1 mouse cellular context compared by ENCODE assay signal in the genomic region with DNA sequence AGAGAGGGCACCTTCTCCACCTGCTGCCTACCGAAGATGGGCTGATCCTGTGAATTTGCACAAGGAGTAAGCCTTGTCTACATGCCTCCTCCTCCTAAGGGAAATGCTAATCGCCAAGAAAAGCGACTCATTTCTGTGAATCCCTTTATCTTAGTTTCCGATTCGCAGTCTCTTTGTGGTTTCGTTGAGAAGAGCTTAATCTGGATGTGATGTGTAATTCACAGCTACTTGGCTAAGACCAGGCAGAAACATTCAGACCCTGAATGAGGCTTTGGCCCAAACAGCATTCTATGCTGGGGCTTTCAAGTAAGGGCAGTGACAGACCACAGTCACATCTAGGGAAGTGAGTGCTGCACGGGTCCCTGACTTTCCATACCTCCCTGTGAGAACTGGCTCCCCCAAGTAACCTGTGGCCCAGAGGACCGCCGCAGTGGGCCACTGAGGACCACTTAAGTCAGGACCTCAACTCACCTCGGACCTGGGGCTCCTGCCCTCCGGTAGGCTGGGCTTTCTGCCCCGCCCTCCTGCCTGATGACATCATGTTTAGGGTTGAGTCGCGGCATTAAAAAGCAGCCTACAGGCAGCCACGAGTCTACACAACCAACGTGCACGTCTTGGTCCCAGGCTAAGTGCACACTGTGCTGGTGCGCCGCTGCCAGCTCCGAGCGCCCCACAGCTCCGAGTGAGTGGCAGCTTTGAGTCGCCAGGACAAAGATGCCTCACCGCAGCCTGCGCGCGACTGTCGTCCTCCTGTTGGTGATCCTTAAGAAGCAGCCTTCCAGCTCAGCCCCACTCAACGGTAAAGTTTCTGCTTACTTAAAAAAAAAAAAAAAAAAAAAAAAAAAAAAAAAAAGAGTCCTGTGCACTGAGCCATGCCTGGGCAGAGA.
TF ChIP-seq lines count a peak whose summit lies in the region.

Gene Car12 (plus strand): TSS at position 552 of the 887 bp plus-strand sequence.

TF ChIP-seq in MEL, 35 proteins besides CTCF, POLR2A, EP300 and RAD21 (continued from another document):
- TF ChIP-seq RCOR1 (IDR thresholded peaks at IDR 0.05; ENCODE audit: low read depth, low read length) = peak; percentile 72
- TF ChIP-seq SMC3 (IDR thresholded peaks at IDR 0.05; ENCODE audit: low read depth, low read length) = peak; percentile 26; the same call in 1 of the 2 replicates
- TF ChIP-seq ZC3H11A (IDR thresholded peaks at IDR 0.05; ENCODE audit: low read depth, low read length) = no peak
- no peak for TF ChIP-seq UBTF (IDR thresholded peaks at IDR 0.05; ENCODE audit: borderline replicate concordance, insufficient read depth, low read depth, low read length)
- peak; percentile 40; the same call in 1 of the 2 replicates for TF ChIP-seq SIN3A (IDR thresholded peaks at IDR 0.05; ENCODE audit: low read length)
- peak; percentile 49; the same call in 1 of the 2 replicates for TF ChIP-seq MXI1 (IDR thresholded peaks at IDR 0.05; ENCODE audit: low read depth, low read length)
- TF ChIP-seq TAL1 (IDR thresholded peaks at IDR 0.05; ENCODE audit: low read length) = no peak
- no peak for TF ChIP-seq MAFK (IDR thresholded peaks at IDR 0.05; ENCODE audit: borderline replicate concordance, low read depth, low read length)
- TF ChIP-seq ZNF384 (IDR thresholded peaks at IDR 0.05; ENCODE audit: low read depth, low read length) = peak; percentile 86
- TF ChIP-seq HCFC1 (IDR thresholded peaks at IDR 0.05; ENCODE audit: low read depth, low read length) = peak; percentile 30; the same call in 1 of the 2 replicates
